Mouse (Mus musculus): ENCODE data around the gene Prkx.

DNA sequence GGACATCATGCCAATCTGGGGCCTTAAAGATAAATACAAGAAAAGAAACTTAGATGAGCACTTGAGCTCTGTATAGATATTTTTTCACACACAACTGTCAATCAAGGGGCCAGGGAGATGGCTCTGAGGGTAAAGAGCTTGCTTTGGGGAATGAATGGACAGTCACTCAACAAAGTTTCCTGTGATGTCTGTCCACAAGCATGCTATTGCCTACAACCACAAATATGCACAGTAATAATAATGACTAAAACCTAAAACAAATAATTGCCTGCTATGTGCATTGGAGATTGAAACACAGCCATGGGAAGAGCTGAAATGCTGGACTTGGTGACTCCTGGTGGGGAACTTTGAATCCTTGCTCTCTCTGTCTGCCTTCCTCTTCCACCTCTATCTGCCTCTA, 9.7 kb downstream of the Prkx start:
- TF ChIP-seq GATA1 (IDR thresholded peaks at IDR 0.05; ENCODE audit: borderline replicate concordance, low read length) (no peak), FLI1 (IDR thresholded peaks at IDR 0.05; ENCODE audit: low read length) (no peak)
